Mouse (Mus musculus) embryonic stem cell, embryonic (primary cell): ENCODE measurements around the gene Actg1.

Source experiments
- CTCF ChIA-PET, 4 experiments: fragments of 300-600 bp in 2 of 4; fragments of 350-600 bp in 2 of 4; sonication (Branson Sonifier 250); formaldehyde crosslinking; loops; one replicate each; lab custom pipeline; 2022; ENCODE audit warnings: inconsistent platforms in 2 of 4; lab: Charles Lee
- POLR2A ChIA-PET, 4 experiments: fragments of 300-600 bp in 2 of 4; fragments of 350-600 bp in 2 of 4; sonication (Branson Sonifier 250); formaldehyde crosslinking; loops; one replicate each; lab custom pipeline; 2022; ENCODE audit warnings: antibody characterized with exemption in 4 of 4, inconsistent platforms in 1 of 4; lab: Charles Lee

Gene Actg1

GRCm38 (mm10) chr11:120373820-120374586 is 25.7 kb upstream of the Actg1 start:
- POLR2A ChIA-PET, result interaction anchor here in 3 of 4 experiments (0.6 to 13.9 kb wide), 15 partner anchors 9 to 465 kb away, joined by 3 to 129 read pairs (median 3); partner anchors contain the start of gene Fscn2 (in 1 of the 3)
- CTCF ChIA-PET, result interaction anchor here (0.6 to 1.7 kb wide), 13 partner anchors 8 to 73 kb away, joined by 3 to 11 read pairs (median 3); no protein-coding TSS in a partner anchor

GRCm38 (mm10) chr11:120373025-120373424 is 24.7 kb upstream of the Actg1 start:
- ChIA-PET CTCF (interaction anchor here (0.6 to 1.8 kb wide), 23 partner anchors 9 to 359 kb away, joined by 3 to 11 read pairs (median 4); partner anchors contain the start of gene Fscn2 (in 1 of the 4)), POLR2A (interaction anchor here in 3 of 4 experiments (0.6 to 13.9 kb wide), 15 partner anchors 8 to 137 kb away, joined by 3 to 129 read pairs (median 3); partner anchors contain the start of gene Fscn2 (in 1 of the 3))

GRCm38 (mm10) chr11:120369656-120370055 is 21.3 kb upstream of the Actg1 start:
- CTCF ChIA-PET, result interaction anchor here (0.5 to 3.7 kb wide), 51 partner anchors 8 to 880 kb away, joined by 3 to 39 read pairs (median 4); partner anchors contain the start of genes Faap100 (in 3 of the 4), Fscn2 (in 2 of the 4), Mrpl12 (in 1 of the 4) and Slc25a10 (in 1 of the 4)

DNA sequence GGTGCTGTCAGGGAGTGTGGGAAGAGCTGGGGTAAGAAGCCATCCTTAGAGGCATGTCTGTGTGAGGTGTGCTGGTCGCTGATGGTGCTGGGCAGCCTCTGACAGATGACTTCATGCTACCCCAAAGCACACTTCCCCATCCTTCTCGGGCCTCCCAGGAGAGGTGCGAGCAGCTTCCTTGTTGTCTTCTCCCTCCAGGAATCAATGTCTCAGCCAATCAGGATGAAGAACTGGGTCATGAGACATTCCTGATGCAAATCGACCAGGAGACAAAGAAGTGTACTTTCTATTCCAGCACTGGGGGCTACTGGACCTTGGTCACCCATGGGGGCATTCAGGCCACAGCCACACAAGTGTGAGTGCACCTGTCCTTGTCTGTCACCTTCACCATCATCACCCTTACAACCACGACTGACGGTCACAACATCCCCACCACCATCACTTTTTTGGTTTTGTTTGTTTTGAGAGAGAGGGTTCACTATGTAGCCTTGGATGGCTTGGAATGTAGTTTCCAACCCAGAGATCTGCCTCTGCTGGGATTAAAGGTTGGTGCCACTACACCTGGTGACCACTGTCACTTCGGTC is 18.2 kb upstream of the Actg1 start:
- POLR2A ChIA-PET, result interaction anchor here in 3 of 4 experiments (0.5 to 13.9 kb wide), 18 partner anchors 9 to 116 kb away, joined by 3 to 129 read pairs (median 4); partner anchors contain the start of genes Faap100 (in 2 of the 3), Actg1 (in 1 of the 3) and Arl16 (in 1 of the 3)
- CTCF ChIA-PET, result interaction anchor here in 2 of 4 experiments (0.7 to 2.0 kb wide), 3 partner anchors 10 to 57 kb away, joined by 3 to 5 read pairs (median 4); partner anchors contain the start of gene Faap100 (in 1 of the 2)

More at GRCm38 (mm10) chr11:120369656-120370055, 21.3 kb upstream of the Actg1 start:
- POLR2A ChIA-PET, result interaction anchor here (0.6 to 13.9 kb wide), 31 partner anchors 8 to 490 kb away, joined by 3 to 129 read pairs (median 5); partner anchors contain the start of genes Faap100 (in 3 of the 4), Arl16 (in 1 of the 4), Fscn2 (in 1 of the 4) and Mrpl12 (in 1 of the 4)

DNA sequence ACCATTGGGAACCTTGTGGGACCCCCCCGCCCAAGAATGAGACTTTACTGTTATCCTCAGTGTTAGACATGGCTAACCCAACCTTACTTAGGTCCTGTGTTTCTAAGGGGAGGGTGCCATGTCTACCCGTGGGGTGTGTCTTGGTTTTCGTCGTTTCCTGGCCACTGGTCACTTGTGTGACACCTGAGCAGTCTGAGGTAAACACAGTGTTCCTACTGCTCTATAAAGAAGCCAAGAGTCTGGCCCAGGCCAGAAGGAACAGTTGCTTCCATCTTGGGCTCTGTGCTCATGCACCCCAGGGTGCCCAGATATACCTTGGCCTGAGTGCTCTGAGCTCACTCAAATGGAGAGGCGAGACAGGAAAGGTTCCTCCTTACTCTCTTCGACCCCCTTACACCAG is 14.5 kb upstream of the Actg1 start:
- ChIA-PET POLR2A (interaction anchor here in 2 of 4 experiments (1.6 to 13.9 kb wide), 4 partner anchors 9 to 16 kb away, joined by 8 to 129 read pairs (median 8); partner anchors contain the start of gene Faap100 (in 1 of the 2)), CTCF (interaction anchor here in 2 of 4 experiments (0.6 to 1.3 kb wide), 2 partner anchors 15 to 61 kb away, joined by 3 read pairs; partner anchors contain the start of gene Faap100 (in 1 of the 2))

- CTCF ChIA-PET, result interaction anchor here in 2 of 4 experiments (1.0 to 2.9 kb wide), 4 partner anchors 8 to 12 kb away, joined by 3 to 19 read pairs (median 4); no protein-coding TSS in a partner anchor
- POLR2A ChIA-PET, result interaction anchor here in 3 of 4 experiments (0.8 to 13.9 kb wide), 8 partner anchors 8 to 419 kb away, joined by 3 to 129 read pairs (median 5); partner anchors contain the start of genes Faap100 (in 2 of the 3) and Baiap2 (in 1 of the 3)
Measured at GRCm38 (mm10) chr11:120361295-120361694, 13.0 kb upstream of the Actg1 start, which contains the start of gene Fscn2. Gene Fscn2, plus strand, starts transcription at chr11:120361534.

GRCm38 (mm10) chr11:120360755-120361154 is 12.4 kb upstream of the Actg1 start:
- POLR2A ChIA-PET, result interaction anchor here in 3 of 4 experiments (0.6 to 13.9 kb wide), 9 partner anchors 7 to 171 kb away, joined by 3 to 129 read pairs (median 5); partner anchors contain the start of gene Faap100 (in 1 of the 3)
- CTCF ChIA-PET, result interaction anchor here in 3 of 4 experiments (0.5 to 2.9 kb wide), 7 partner anchors 9 to 297 kb away, joined by 3 to 19 read pairs (median 4); no protein-coding TSS in a partner anchor

- CTCF ChIA-PET, result interaction anchor here in 3 of 4 experiments (1.0 to 2.9 kb wide), 5 partner anchors 10 to 13 kb away, joined by 3 to 19 read pairs (median 3); no protein-coding TSS in a partner anchor
- POLR2A ChIA-PET, result interaction anchor here in 3 of 4 experiments (0.6 to 13.9 kb wide), 10 partner anchors 6 to 418 kb away, joined by 3 to 129 read pairs (median 7); partner anchors contain the start of gene Baiap2 (in 1 of the 3)
Measured at GRCm38 (mm10) chr11:120360062-120360461, 11.7 kb upstream of the Actg1 start.

DNA sequence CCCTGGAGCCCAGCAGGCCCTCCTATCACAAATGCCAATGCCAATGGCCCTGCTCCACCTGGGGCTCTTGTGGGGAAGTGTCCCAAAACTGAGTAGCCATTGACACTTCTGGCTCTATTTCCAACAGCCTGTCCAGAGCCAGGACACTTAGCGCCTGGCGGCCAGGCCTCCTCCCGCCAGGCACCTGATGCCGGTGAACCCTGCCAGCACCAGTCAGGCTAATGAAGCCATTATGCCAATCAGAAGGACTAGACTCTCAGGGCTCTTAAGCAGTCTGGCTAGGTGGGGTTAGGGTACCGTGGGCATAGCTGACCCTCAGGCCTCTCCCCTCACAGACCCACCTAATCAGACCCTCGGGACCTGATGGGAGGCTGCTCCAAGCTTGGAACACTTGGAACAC is 11.0 kb upstream of the Actg1 start:
- CTCF ChIA-PET, result interaction anchor here in 3 of 4 experiments (0.5 to 2.9 kb wide), 5 partner anchors 10 to 346 kb away, joined by 3 to 19 read pairs (median 5); no protein-coding TSS in a partner anchor
- POLR2A ChIA-PET, result interaction anchor here in 3 of 4 experiments (0.6 to 2.0 kb wide), 8 partner anchors 10 to 417 kb away, joined by 3 to 10 read pairs (median 6); partner anchors contain the start of gene Baiap2 (in 1 of the 3)

- POLR2A ChIA-PET, result interaction anchor here in 3 of 4 experiments (0.6 to 7.8 kb wide), 13 partner anchors 9 to 420 kb away, joined by 3 to 67 read pairs (median 5); partner anchors contain the start of genes Faap100 (in 2 of the 3) and P4hb (in 1 of the 3)
Measured at GRCm38 (mm10) chr11:120357791-120358401, 9.6 kb upstream of the Actg1 start.

DNA sequence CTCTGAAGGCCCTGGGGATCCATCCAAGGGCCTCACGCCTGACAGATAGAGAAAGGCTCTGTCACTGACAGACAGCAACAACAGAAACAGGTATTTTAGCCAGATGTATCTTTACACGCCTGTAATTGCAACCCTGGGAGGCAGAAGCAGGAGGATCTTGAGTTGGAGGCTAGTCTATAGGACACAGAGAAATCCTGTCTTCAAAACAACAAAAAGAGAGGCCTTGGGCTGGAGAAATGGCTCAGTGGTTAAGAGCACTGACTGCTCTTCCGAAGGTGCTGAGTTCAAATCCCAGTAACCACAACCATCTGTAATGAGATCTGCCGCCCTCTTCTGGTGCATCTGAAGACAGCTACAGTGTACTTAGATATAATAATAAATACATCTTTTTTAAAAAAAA is 8.6 kb upstream of the Actg1 start:
- ChIA-PET CTCF (interaction anchor here in 2 of 4 experiments (2.3 to 2.9 kb wide), 3 partner anchors 9 to 13 kb away, joined by 5 to 14 read pairs (median 8); no protein-coding TSS in a partner anchor), POLR2A (interaction anchor here in 2 of 4 experiments (0.7 to 7.8 kb wide), 12 partner anchors 8 to 216 kb away, joined by 3 to 129 read pairs (median 4); partner anchors contain the start of genes Faap100 (in 2 of the 2), Fscn2 (in 1 of the 2) and P4hb (in 1 of the 2))

More at GRCm38 (mm10) chr11:120357791-120358401, 9.6 kb upstream of the Actg1 start:
- CTCF ChIA-PET, result interaction anchor here in 2 of 4 experiments (0.6 to 2.9 kb wide), 5 partner anchors 10 to 49 kb away, joined by 3 to 14 read pairs (median 5); no protein-coding TSS in a partner anchor

DNA sequence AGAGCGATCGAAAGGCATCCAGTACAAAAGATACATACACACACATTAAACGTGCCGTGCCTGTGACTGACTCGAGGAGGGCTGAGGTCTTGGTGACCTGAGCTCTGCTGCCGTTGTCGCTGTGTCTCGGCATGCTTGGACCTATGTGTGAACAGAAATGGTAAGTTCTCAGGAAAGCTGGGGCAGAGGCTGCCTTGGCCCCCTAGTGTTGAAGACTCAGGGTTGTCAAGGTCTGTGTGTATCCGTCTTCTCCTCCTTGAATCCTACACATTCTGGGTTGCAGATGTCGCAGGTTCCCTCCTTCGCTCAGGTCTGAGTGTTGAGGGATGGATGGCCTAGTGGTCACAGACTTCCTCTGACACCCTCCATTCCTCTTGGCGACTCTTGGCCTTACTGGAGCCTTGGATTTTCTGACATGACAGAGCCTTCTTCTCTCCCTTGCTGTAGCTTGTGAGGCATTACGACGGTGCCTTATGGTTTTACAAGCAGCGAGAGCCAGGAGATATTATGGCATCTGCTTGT is 8.0 kb upstream of the Actg1 start:
- ChIA-PET CTCF (interaction anchor here in 2 of 4 experiments (1.5 to 2.9 kb wide), 3 partner anchors 9 to 17 kb away, joined by 5 to 14 read pairs (median 5); no protein-coding TSS in a partner anchor), POLR2A (interaction anchor here in 3 of 4 experiments (0.5 to 7.8 kb wide), 7 partner anchors 10 to 482 kb away, joined by 3 to 129 read pairs (median 4); partner anchors contain the start of genes Faap100 (in 1 of the 3) and Fscn2 (in 1 of the 3))

DNA sequence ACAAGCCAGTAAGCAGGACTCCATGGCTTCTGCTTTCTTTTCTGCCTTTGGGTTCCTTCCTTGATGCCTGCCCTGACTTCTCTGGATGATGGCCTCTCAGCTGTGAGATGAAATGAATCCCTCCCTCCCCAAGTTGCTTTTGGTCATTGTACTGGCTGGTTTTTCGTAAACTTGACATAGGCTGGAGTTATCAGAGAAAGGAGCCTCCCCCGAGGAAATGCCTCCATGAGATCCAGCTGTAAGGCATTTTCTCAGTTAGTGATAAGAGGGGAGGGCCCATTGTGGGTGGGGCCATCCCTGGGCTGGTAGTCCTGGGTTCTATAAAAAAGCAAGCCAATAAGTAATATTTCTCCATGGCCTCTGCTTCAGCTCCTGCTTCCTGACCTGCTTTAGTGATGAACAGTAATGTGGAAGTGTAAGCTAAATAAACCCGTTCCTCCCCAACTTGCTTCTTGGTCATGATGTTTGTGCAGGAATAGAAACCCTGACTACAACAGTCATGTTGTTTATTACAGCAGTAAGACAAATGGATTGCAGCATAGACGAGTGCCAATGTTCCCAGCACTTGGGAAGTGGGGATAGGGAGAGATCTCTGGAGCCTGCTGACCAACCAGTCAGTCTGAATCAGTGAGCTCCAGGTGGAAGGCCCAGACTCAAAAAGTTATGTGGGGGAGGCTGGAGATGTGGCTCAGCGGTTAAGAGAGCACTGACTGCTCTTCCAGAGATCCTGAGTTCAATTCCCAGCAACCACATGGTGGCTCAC is 7.1 kb upstream of the Actg1 start:
- CTCF ChIA-PET, result interaction anchor here in 3 of 4 experiments (1.5 to 3.9 kb wide), 6 partner anchors 10 to 68 kb away, joined by 5 to 21 read pairs (median 14); partner anchors contain the start of gene Faap100 (in 1 of the 3)
- POLR2A ChIA-PET, result interaction anchor here in 3 of 4 experiments (0.5 to 7.8 kb wide), 8 partner anchors 11 to 483 kb away, joined by 3 to 129 read pairs (median 4); partner anchors contain the start of genes Faap100 (in 1 of the 3) and Fscn2 (in 1 of the 3)
